Mouse (Mus musculus) ES-Bruce4 (cell line): Measurements from ENCODE around the gene Hsd17b14.

Source experiments
- CTCF ChIP-seq: IDR thresholded peaks from one replicate; pipeline ENCODE4 v1.8.1; 2011; ENCODE audit warnings: low read depth, low read length
- EP300 ChIP-seq: IDR thresholded peaks from 2 replicates; pipeline ENCODE4 v1.6.1; 2011; ENCODE audit warnings: low read depth, low read length; ENCODE audit not compliant: insufficient read depth
- POLR2A ChIP-seq: IDR thresholded peaks from one replicate; pipeline ENCODE4 v1.8.1; 2011; ENCODE audit warnings: low read length; ENCODE audit not compliant: insufficient read depth

DNA sequence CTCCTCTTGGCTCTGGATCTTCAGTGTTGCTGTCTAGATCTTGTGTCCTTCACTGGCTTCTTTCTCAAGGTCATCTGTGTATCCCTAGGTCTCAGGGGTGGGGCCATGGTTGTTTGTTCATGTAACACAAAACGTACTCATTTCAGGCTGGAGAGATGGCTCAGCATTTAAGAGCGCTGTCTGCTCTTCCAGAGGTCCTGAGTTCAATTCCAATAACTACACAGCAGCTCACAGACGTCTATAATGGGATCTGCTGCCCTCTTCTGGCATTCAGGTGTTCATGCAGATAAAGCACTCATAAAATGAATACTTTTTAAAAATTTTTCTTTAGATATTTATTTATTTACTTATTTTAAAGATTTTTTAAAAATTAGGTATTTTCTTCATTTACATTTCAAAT lies 36.2 kb downstream of the Hsd17b14 start:
- TF ChIP-seq EP300 (no peak), POLR2A (no peak), CTCF (no peak)
